Mouse (Mus musculus) B cell, adult 2 months (primary cell): ENCODE results near the gene Trim8.

ENCODE experiments used
- DNase-seq, 2 experiments: peaks; one replicate each; pipeline ENCODE4 v3.0.0; 2022

The Trim8 gene

GRCm38 (mm10) chr19:46480624-46481345 is 20.7 kb upstream of the Trim8 start:
- DNase-seq = no peak

GRCm38 (mm10) chr19:46481352-46481751 is 20.1 kb upstream of the Trim8 start:
- no peak for DNase-seq

- no peak for DNase-seq
These were observed 19.7 kb upstream of the Trim8 start for GRCm38 (mm10) chr19:46481756-46482155.

DNA sequence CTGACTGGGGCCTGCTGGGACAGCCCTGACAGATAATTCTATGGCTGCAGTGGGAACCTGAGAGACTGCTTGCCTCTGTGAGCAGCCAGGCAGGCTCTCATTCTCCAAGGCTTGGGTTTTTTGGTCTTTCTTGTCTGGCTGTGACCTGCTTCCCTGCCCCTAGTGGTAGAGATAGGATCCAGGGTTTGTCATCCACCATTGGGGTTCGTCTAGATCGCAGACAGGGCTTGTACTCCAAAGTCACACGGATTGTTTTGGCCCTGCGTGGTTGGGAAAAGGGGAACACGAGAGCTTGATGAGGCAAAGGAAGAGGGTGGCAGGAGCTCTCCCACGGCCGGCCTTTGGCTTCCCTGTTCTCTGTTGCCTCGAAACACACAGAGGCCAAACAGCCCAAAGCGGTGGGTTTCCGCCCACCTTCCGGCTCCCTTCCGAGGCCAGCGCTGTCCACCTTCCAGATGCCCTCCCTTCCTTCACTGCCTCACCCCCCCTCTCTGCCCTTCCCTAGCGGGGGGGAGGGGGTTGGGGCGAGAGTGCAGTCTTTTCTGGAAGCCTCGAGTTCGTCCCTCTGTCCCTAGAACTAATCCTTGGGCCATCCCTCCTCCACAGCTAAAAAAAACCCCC is 18.5 kb upstream of the Trim8 start:
- DNase-seq = peak; percentile 30 to 39

DNA sequence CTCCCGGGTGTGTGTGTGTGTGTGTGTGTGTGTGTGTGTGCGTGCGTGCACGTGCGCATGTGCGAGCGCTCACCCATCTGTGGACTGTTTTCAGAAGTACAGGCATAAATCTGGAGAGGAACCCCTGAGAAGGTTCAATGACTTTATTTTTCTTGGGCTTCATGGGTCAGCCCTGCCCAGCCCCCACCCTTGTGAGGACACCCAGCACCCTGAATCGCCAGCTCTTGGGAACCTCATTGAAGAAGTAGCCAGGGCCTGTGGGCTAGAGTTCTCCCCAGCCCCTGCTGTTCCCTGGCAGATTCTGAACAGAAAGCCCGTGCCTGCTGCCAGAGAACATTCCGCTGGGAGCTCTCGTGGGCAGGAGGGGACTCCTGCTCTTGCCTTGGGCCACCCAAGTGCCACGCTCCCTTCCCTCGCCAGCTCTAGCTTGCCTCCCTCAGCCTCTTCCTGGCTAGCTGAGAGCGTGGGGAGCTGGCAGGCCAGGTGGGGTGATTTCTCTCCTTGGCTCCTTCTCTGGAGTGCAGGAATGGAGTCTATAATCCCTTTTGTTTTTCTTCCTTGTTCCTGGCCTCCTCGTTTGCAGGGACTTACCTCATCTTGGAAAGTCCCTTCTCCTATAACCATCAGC is 17.7 kb upstream of the Trim8 start:
- DNase-seq = peak; percentile 53 to 55

DNA sequence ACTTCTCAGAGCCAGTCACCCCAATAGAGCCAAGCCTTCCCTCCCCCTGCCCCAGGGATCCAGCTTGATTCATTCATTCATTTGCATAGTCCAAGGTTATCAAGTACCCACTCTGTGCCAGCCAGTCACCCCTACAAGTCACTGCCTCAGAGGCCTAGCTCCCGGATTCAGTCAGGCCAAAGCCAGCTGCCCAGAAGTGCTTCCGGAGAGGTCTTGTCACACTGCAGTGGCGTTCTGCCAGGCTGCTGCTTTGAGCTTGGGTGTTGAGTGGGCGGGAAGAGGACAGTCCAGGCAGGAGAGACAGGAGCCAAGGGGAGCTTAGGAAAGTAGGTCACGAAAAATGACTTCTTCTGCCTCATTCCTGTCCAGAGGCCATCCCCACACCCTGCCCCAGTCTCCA is 17.0 kb upstream of the Trim8 start:
- DNase-seq = no peak

- DNase-seq = no peak
These were observed 15.7 kb upstream of the Trim8 start for GRCm38 (mm10) chr19:46485847-46486246.

DNA sequence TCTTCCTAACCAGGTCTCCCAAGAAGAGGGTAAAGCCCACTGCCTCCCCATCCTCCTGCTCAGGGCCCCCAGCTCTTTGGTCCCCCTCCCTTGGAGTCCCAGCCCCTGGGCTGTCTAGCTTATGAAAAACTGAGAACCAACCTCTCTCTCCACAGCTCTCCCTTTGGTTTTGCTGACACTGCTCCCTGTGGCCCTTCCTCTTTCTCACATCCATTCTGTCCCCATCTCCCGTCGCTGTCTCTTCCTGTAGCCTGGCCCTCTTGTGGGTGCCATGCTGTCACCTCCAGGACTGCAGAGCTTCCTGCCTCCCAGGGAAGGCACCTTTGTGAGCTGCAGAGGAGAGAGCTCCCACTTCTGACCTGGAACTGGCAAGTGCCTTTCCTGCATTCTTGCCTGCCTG is 14.8 kb upstream of the Trim8 start:
- DNase-seq = no peak

DNA sequence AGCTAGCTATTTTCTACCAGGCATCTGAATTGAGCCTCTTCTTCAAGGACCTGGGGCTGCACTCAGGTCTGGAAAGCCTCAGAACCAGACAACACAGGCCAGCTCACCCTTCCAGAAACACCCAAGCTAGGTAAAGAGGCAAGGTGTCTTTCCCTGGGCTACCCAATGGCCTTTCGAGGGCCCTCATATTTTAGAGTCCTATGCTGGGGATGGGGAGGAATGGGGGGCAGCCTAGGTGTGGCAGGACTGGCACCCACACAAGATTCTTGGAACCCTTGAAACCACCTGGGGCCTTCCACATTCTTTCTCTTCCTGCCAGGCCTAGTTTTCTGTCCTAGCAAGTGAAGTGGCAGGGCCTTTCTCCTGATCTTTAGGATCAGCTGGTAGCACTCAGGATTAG is 12.1 kb upstream of the Trim8 start:
- no peak for DNase-seq

DNA sequence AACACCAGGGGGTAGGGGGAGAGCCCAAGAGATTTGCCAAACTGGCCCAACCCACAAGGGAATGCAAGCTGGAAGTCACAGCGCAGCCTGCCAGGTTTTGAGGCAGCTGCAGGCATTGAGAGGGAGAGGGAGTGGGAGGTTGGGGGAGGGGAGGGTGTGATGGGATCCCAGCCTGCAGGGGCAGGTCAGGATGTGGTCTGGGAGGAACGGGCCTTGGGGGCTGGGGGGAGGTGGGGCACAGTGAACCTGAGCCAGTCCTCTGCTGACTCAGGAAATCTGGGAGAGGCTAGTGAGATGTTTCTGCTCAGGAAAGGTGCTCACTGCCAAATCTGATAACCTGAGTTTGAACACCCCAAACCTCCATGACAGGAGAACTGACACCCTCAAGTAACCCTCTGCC is 10.9 kb upstream of the Trim8 start:
- no peak for DNase-seq

GRCm38 (mm10) chr19:46495136-46495535 is 6.4 kb upstream of the Trim8 start:
- peak; percentile 33 to 42 for DNase-seq

DNA sequence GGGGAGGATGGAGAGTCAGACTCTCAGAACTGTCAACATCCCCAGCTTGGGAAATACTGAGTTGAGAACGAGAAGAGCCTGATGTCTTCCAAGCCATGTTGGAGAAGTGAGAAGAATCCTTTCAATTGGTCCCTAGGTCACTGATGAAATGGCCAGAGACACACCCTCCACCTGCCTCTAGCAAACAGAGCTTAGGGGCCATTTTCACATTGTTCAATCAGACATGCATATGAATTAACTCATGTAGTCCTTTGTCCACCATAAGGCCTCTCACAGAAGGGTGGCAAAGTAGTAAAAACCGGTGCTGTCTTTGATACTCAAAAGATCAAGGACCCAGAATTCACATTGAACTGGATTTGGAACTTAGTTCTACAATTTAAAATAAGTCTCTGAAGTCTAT is 4.3 kb upstream of the Trim8 start:
- DNase-seq = no peak

DNA sequence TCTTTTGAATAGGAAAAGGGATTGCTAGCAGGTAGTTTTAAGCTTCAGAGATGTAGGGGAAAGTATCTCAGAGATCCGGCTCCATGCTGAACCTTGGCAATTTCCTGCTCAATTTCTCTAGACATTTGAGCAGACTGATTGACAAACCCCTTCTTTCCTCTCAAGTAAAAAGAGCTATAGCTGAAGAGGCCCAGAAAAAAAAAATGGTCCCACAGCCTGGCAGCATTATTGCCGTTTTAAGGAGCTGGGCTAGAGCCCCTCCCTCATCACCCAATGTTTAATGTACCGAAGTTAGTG is 2.0 kb upstream of the Trim8 start:
- no peak for DNase-seq

DNA sequence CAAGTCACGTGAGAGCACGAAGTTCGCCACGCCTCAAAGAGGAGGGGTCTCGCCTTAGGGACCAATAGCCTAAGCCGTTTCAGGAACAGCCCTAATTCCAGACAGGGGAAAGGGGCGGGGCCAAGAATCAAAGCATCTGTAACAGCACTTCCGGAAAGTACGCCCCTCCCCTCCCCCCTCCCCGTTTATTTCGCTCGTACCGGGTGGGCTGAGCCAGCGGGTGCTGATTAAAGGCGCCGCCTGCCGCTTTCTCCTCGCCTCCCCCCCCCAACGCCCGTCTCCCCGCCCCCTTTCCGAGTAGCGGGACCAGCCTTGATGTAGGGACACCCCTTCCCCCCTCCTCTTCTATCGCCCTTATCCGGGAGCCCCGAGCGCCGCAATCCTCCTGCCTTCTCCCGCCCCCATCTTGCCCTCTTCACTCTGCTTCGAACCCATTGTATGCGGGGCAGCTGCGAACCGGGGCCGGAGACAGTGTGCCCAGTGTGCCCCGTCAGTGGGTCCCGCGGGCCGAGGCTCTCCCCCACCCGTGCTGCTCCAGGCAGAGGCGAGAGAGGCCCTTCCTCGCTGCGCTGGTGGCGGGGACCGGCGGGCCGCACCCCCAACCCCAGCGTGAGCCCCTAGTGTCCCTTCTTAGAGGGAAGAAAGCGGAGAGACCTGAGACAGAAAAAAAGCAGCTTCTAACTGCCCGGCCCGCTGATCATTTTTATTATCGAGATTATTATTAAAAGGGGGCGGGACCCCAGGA is 1.5 kb upstream of the Trim8 start:
- peak; percentile 95 to 97 for DNase-seq

GRCm38 (mm10) chr19:46500581-46501341 is 741 bp upstream of the Trim8 start:
- peak; percentile 56 to 64 for DNase-seq

DNA sequence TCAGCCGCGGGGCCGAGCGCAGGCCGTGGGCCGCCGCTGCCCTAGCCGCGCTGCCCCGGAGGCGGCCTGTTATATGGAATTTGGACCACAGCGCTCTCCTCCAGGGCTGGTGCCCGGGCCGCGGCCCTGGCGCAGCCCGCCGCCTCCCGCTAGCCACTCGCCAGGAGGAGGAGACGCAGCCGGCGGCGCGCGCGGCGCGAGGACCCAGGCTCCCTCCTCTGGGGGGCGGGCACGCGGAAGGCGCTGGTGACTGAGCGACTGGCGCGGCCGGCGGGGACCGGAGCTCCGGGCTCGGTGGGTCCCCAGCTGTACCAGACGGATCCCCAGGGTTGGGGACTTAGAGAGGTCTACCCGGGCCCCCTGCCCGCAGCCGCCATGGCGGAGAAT is 560 bp downstream of the Trim8 start:
- peak; percentile 81 to 85 for DNase-seq

DNA sequence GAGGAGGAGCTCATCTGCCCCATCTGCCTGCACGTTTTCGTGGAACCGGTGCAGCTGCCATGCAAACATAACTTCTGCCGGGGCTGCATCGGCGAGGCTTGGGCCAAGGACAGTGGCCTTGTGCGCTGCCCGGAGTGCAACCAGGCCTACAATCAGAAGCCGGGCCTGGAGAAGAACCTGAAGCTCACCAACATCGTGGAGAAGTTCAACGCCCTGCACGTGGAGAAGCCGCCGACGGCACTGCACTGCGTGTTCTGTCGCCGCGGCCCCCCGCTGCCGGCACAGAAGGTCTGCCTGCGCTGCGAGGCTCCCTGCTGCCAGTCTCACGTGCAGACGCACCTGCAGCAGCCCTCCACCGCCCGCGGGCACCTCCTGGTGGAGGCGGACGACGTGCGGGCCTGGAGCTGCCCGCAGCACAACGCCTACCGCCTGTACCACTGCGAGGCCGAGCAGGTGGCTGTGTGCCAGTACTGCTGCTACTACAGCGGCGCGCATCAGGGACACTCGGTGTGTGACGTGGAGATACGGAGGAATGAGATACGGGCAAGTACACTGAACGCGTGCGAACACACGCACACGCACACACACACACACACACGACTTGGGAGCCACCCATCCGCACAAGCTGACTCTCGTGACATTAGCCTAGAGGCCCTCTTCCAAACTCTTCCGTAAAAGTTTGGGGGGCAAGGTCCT is 1.1 kb downstream of the Trim8 start:
- DNase-seq = peak; percentile 88 to 90

- peak; percentile 65 to 70 for DNase-seq
These were observed 2.0 kb downstream of the Trim8 start for GRCm38 (mm10) chr19:46503351-46504084.

DNA sequence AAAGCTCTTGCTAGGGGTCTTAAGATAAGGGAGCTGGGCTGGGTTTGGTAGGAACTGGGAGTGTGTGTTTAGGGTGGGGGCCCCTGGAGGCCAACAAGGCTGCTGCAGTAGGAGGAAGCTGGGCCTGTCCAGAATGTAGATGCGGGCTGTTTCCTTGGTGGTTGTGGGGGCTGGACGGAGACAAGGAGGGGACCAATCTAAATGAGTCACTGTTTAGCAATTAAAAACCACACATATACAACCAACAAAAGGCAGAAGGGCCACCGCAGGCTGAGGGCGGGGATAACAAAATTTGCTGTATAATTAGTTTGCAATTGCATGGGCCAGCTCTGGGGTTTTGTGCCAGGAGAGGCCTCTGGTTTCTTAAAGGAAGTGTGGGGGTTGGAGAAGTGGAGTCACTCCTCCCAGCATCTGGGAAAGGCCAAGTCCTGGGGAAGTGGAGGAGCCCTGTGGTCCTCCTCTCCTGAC is 2.6 kb downstream of the Trim8 start:
- peak; percentile 62 to 65 for DNase-seq

DNA sequence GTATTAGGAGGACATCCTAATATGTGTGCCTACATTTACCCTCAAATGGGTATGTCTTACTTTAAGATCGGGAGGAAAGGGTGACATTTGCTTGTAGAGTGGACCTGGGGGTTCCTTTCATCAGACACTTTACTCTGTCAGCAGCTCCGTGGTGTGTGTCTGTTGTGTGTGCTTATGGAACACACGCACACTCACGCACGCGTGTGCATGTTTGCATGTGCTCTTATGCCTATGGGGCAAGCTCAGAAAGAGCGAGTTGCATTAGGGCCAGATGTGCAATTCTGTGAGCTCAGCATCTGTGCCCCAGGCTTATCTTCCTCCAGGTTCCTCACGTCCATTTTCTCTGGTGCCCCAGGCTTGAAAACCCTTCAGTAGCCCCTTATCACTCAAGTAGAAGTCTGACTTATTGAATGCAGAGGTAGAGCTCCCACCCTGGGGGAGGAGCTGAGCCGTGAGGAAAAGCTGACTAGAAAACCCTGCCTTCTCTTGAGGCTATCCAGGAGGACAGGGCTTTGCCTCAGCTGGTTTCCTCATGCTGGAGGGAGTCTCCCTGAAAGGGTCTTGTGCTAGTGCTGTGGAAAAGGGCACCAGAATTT is 3.4 kb downstream of the Trim8 start:
- DNase-seq = no peak
